Mouse (Mus musculus) stomach, embryonic 16.5 days (tissue): Measurements from ENCODE around the gene Olfr705. TPM values are rescaled to one million over a fixed set of nuclear protein-coding genes. Genes with fewer than 3 reads are reported as not detected.
"Not testable (repeated sequence)": the region's sequence is repeated elsewhere in the genome, so short reads cannot be mapped to it uniquely, and the experiment has no call there.

Source experiments
- ATAC-seq: fragments of 200-750 bp; cut with Nextera tagmentation; 2 replicates; pipeline ENCODE4 v1.8.0; 2017; ENCODE audit warnings: moderate number of reproducible peaks, moderate TSS enrichment; ENCODE audit not compliant: insufficient read depth, low FRiP score
- H3K27ac ChIP-seq: fragments of 300-500 bp; sonication (generic); 2 replicates; pipeline ENCODE4 v1.5.1; 2014; ENCODE audit warnings: low read length
- H3K27me3 ChIP-seq: fragments of 300-500 bp; sonication (generic); 2 replicates; pipeline ENCODE4 v1.6.1; 2014; ENCODE audit warnings: low read length, control low read depth, mixed read lengths; ENCODE audit not compliant: control insufficient read depth, insufficient read depth
- H3K36me3 ChIP-seq: fragments of 300-500 bp; sonication (generic); 2 replicates; pipeline ENCODE4 v1.6.1; 2014; ENCODE audit warnings: low read length; ENCODE audit not compliant: control insufficient read depth, insufficient read depth
- H3K4me1 ChIP-seq: fragments of 300-500 bp; sonication (generic); 2 replicates; pipeline ENCODE4 v1.6.1; 2014; ENCODE audit warnings: low read length, control low read depth, mixed read lengths; ENCODE audit not compliant: control insufficient read depth, insufficient read depth
- H3K4me2 ChIP-seq: fragments of 300-500 bp; sonication (generic); 2 replicates; pipeline ENCODE4 v1.6.1; 2014; ENCODE audit warnings: low read depth, low read length, mixed read lengths
- H3K4me3 ChIP-seq: fragments of 300-500 bp; sonication (generic); replicated peaks from 2 replicates; pipeline ENCODE4 v1.5.1; 2014; ENCODE audit warnings: mild to moderate bottlenecking, low read length
- H3K9ac ChIP-seq: fragments of 300-500 bp; sonication (generic); 2 replicates; pipeline ENCODE4 v1.6.1; 2014; ENCODE audit warnings: low read length
- H3K9me3 ChIP-seq: fragments of 300-500 bp; sonication (generic); replicated peaks from 2 replicates; pipeline ENCODE4 v1.6.1; 2016; ENCODE audit warnings: low read length, control low read depth; ENCODE audit not compliant: control insufficient read depth
- WGBS: fragments of 180-500 bp; shearing (Covaris S2); extraction: QIAGEN DNeasy Blood & Tissue Kit; methylation state at CpG from one replicate; pipeline ENCODE4 v1.1.7; 2014; 5-methylcytosine and 5-hydroxymethylcytosine counted together
- polyA plus RNA-seq: library from polyadenylated mRNA; unstranded; fragments of >200 nt; fragmentation: Nextera tagmentation; extraction: Ambion mirVana; gene quantifications from 2 replicates; pipeline ENCODE4 v1.2.1, GENCODE M21; 2015

The Olfr705 gene
- polyA plus RNA-seq = not detected in 2 replicates

- no peak for ATAC-seq
- no peaks in the 10 kb centered on the region for H3K27me3 ChIP-seq
- no peaks in the 10 kb centered on the region for H3K36me3 ChIP-seq
- H3K4me1 ChIP-seq = no peaks in the 10 kb centered on the region
- 78% methylated on average over 3 of the region's 3 CpGs for WGBS
- no peak within 1 kb of the TSS for H3K9ac ChIP-seq
- no peak within 1 kb of the TSS for H3K27ac ChIP-seq
- H3K4me2 ChIP-seq = no peak within 1 kb of the TSS
- no peak within 1 kb of the TSS for H3K4me3 ChIP-seq
- H3K9me3 ChIP-seq = no peaks in the 10 kb centered on the region
Measured at GRCm38 (mm10) chr7:106876791-106877190, at the start of gene Olfr705. Olfr705 (minus strand) TSS chr7:106876891.

GRCm38 (mm10) chr7:106920961-106921360 is 44.3 kb upstream of the Olfr705 start:
- 88% methylated on average over 2 of the region's 7 CpGs for WGBS

GRCm38 (mm10) chr7:106907676-106908075 is 31.0 kb upstream of the Olfr705 start, which contains the start of gene Olfr1532-ps1:
Olfr1532-ps1 (plus strand) TSS chr7:106908001.
- Histone ChIP-seq H3K27me3 (no peaks in the 10 kb centered on the region), H3K4me2 (no peak within 1 kb of the TSS), H3K4me3 (no peak within 1 kb of the TSS), H3K9ac (no peak within 1 kb of the TSS), H3K36me3 (no peaks in the 10 kb centered on the region), H3K4me1 (no peaks in the 10 kb centered on the region), H3K27ac (no peak within 1 kb of the TSS), H3K9me3 (no peaks in the 10 kb centered on the region)
- ATAC-seq = no peak
- 60% methylated on average over 2 of the region's 2 CpGs for WGBS

More at GRCm38 (mm10) chr7:106920961-106921360, 44.3 kb upstream of the Olfr705 start:
- H3K4me2 ChIP-seq, ATAC-seq, H3K27ac ChIP-seq, H3K4me3 ChIP-seq, H3K9me3 ChIP-seq, H3K27me3 ChIP-seq, H3K9ac ChIP-seq, H3K4me1 ChIP-seq, H3K36me3 ChIP-seq: not testable (repeated sequence)

GRCm38 (mm10) chr7:106901141-106901540 is 24.4 kb upstream of the Olfr705 start, which contains the start of gene Olfr707:
Olfr707 (minus strand) TSS chr7:106901241.
- not testable (repeated sequence) for H3K4me3 ChIP-seq, H3K36me3 ChIP-seq, ATAC-seq, H3K9me3 ChIP-seq, H3K4me2 ChIP-seq, H3K4me1 ChIP-seq, H3K9ac ChIP-seq, H3K27me3 ChIP-seq, H3K27ac ChIP-seq
- 84% methylated on average over 3 of the region's 3 CpGs for whole genome bisulfite sequencing

- no peaks in the 10 kb centered on the region for H3K27me3 ChIP-seq
- no peaks in the 10 kb centered on the region for H3K9me3 ChIP-seq
- ATAC-seq = no peak
- 82% methylated on average over 2 of the region's 2 CpGs for WGBS
- no peak within 1 kb of the TSS for H3K4me3 ChIP-seq
- H3K36me3 ChIP-seq = no peaks in the 10 kb centered on the region
- no peak within 1 kb of the TSS for H3K9ac ChIP-seq
- H3K4me1 ChIP-seq = no peaks in the 10 kb centered on the region
- no peak within 1 kb of the TSS for H3K27ac ChIP-seq
- no peak within 1 kb of the TSS for H3K4me2 ChIP-seq
Measured at GRCm38 (mm10) chr7:106888062-106888461, 11.4 kb upstream of the Olfr705 start, which contains the start of gene Olfr706. Olfr706 (minus strand) TSS chr7:106888162.

- H3K27ac ChIP-seq = no peak within 1 kb of the TSS
- no peaks in the 10 kb centered on the region for H3K27me3 ChIP-seq
- no peak for ATAC-seq
- H3K4me2 ChIP-seq = no peak within 1 kb of the TSS
- H3K4me3 ChIP-seq = no peak within 1 kb of the TSS
- H3K9me3 ChIP-seq = no peaks in the 10 kb centered on the region
- H3K9ac ChIP-seq = no peak within 1 kb of the TSS
- no peaks in the 10 kb centered on the region for H3K4me1 ChIP-seq
- no peaks in the 10 kb centered on the region for H3K36me3 ChIP-seq
Measured at GRCm38 (mm10) chr7:106862885-106863284, 13.8 kb downstream of the Olfr705 start, which contains the start of gene Olfr704. Olfr704 (plus strand) TSS chr7:106863185.

- no peak for ATAC-seq
- Histone ChIP-seq H3K27ac (no peak within 1 kb of the TSS), H3K4me2 (no peak within 1 kb of the TSS), H3K9ac (no peak within 1 kb of the TSS), H3K36me3 (no peaks in the 10 kb centered on the region), H3K4me3 (no peak within 1 kb of the TSS), H3K4me1 (no peaks in the 10 kb centered on the region), H3K27me3 (no peaks in the 10 kb centered on the region), H3K9me3 (no peaks in the 10 kb centered on the region)
- 53% methylated on average over 2 of the region's 2 CpGs for WGBS
Measured at GRCm38 (mm10) chr7:106843060-106843459, 33.6 kb downstream of the Olfr705 start, which contains the start of gene Olfr703. Olfr703 (plus strand) TSS chr7:106843360.

- ATAC-seq = no peak
- no peaks in the 10 kb centered on the region for H3K36me3 ChIP-seq
Measured at GRCm38 (mm10) chr7:106833793-106834192, 42.9 kb downstream of the Olfr705 start, which contains the start of gene Olfr702. Olfr702 (minus strand) TSS chr7:106833893.

More at GRCm38 (mm10) chr7:106833793-106834192, 42.9 kb downstream of the Olfr705 start, which contains the start of gene Olfr702:
- H3K27ac ChIP-seq = no peak within 1 kb of the TSS
- no peak within 1 kb of the TSS for H3K9ac ChIP-seq
- no peaks in the 10 kb centered on the region for H3K9me3 ChIP-seq
- H3K27me3 ChIP-seq = no peaks in the 10 kb centered on the region
- H3K4me2 ChIP-seq = no peak within 1 kb of the TSS
- H3K4me3 ChIP-seq = no peak within 1 kb of the TSS
- H3K4me1 ChIP-seq = no peaks in the 10 kb centered on the region
